8 mouse cellular contexts compared by ENCODE assay signal in the genomic region with DNA sequence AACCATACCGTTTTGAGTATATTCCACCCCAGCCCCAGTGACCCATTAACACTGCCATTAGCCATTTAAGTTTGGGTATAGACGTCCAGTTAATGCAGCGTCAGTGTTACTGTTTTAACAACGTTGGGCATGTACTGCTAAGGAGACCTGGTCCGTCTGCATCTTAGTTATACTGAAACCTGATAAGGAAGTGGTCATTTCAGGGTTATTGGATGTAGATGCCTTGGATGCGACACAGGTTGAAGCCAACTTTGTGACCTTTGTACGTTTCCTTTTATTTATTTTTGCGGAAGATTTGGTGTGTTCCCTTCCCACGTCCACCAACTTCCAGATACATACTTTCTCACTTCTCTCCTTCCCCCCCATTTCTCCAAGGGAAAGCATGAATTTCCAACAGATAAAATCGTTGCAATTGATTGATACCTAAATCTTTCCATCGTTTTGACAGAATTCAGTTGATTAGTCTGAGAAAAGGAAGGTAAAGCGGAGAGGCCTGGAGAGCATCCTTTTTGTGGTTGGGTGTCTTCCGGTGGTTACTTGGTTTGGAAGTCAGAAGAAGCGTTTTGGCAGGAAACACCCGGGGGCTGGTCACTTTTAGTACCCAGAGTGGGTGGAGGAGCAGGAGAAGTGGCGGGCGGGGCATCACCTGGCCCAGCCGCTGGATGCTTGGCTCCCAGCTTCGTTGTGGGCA. TPM values are rescaled to one million over a fixed set of nuclear protein-coding genes. Genes with fewer than 3 reads are reported as not detected.
DNase-seq lines count a peak whose midpoint lies in the region; ATAC-seq and TF ChIP-seq lines count a peak whose summit lies in the region.

No protein-coding gene starts in this region.

- WGBS in kidney, postnatal 0 days, result 6% methylated on average over 19 of the region's 19 CpGs
- WGBS in intestine, embryonic 15.5 days, result 5% methylated on average over 19 of the region's 19 CpGs
- WGBS in neural tube, embryonic 11.5 days, result 14% methylated on average over 19 of the region's 19 CpGs

- peak overlapping the region; percentile 69 for H3K9ac ChIP-seq in kidney, postnatal 0 days (ENCODE audit: low read depth, low read length)
- H3K9ac ChIP-seq in intestine, embryonic 15.5 days, result peak overlapping the region; percentile 73
- peak overlapping the region; percentile 72 for H3K9ac ChIP-seq in neural tube, embryonic 11.5 days (ENCODE audit: low read length)

- TF ChIP-seq CTCF in kidney, postnatal 0 days (IDR thresholded peaks at IDR 0.05; ENCODE audit: low read depth), result no peak
- no peak for TF ChIP-seq CTCF in cortical plate, adult 2 months (IDR thresholded peaks at IDR 0.05; ENCODE audit: extremely low read depth, insufficient read depth, low read length)

- no peak for ATAC-seq in kidney, postnatal 0 days (replicated peaks; ENCODE audit: low FRiP score, low read depth)
- ATAC-seq in intestine, embryonic 15.5 days, result peak; percentile 47; the same call in 1 of the 2 replicates
- ATAC-seq in neural tube, embryonic 11.5 days (ENCODE audit: insufficient read depth, low FRiP score, low TSS enrichment), result no peak

- peak overlapping the region; percentile 70 for H3K4me3 ChIP-seq in kidney, postnatal 0 days (replicated peaks; ENCODE audit: low read depth, low read length)
- peak overlapping the region; percentile 79 for H3K4me3 ChIP-seq in cortical plate, adult 2 months (ENCODE audit: insufficient read depth, low read length)
- H3K4me3 ChIP-seq in intestine, embryonic 15.5 days (replicated peaks), result peak overlapping the region; percentile 87
- H3K4me3 ChIP-seq in neural tube, embryonic 11.5 days (ENCODE audit: low read depth, low read length), result peak overlapping the region; percentile 51

- H3K4me1 ChIP-seq in kidney, postnatal 0 days (replicated peaks; ENCODE audit: insufficient read depth, low read length), result peaks cover 7% of the 10 kb centered on the region; the same call in 1 of the 2 replicates
- peaks cover 10% of the 10 kb centered on the region for H3K4me1 ChIP-seq in cortical plate, adult 2 months (ENCODE audit: control insufficient read depth, insufficient read depth, low read length)
- peaks cover 26% of the 10 kb centered on the region for H3K4me1 ChIP-seq in intestine, embryonic 15.5 days (replicated peaks)
- peaks cover 16% of the 10 kb centered on the region for H3K4me1 ChIP-seq in neural tube, embryonic 11.5 days (ENCODE audit: control insufficient read depth, insufficient read depth, low read length)

- no peaks in the 10 kb centered on the region for H3K27me3 ChIP-seq in kidney, postnatal 0 days (ENCODE audit: insufficient read depth, low read length)
- no peaks in the 10 kb centered on the region for H3K27me3 ChIP-seq in intestine, embryonic 15.5 days (replicated peaks)
- no peaks in the 10 kb centered on the region for H3K27me3 ChIP-seq in neural tube, embryonic 11.5 days (ENCODE audit: control insufficient read depth, insufficient read depth, low read length)

- no peak for TF ChIP-seq POLR2A in cortical plate, adult 2 months (IDR thresholded peaks at IDR 0.05; ENCODE audit: extremely low read depth, insufficient read depth, low read length)

- H3K9me3 ChIP-seq in kidney, postnatal 0 days (replicated peaks; ENCODE audit: low read length), result no peaks in the 10 kb centered on the region
- no peaks in the 10 kb centered on the region for H3K9me3 ChIP-seq in intestine, embryonic 15.5 days
- H3K9me3 ChIP-seq in neural tube, embryonic 11.5 days (ENCODE audit: control insufficient read depth, low read length), result no peaks in the 10 kb centered on the region

- peak overlapping the region; percentile 84; the same call in 1 of the 2 replicates for H3K27ac ChIP-seq in kidney, postnatal 0 days
- peak overlapping the region; percentile 32; the same call in 1 of the 2 replicates for H3K27ac ChIP-seq in cortical plate, adult 2 months (ENCODE audit: insufficient read depth, low read length)
- H3K27ac ChIP-seq in intestine, embryonic 15.5 days, result peak overlapping the region; percentile 81
- peak overlapping the region; percentile 86 for H3K27ac ChIP-seq in neural tube, embryonic 11.5 days (ENCODE audit: low read depth, low read length)

- peak overlapping the region; percentile 81 for H3K4me2 ChIP-seq in kidney, postnatal 0 days (ENCODE audit: low read length)
- H3K4me2 ChIP-seq in intestine, embryonic 15.5 days (replicated peaks), result peak overlapping the region; percentile 83
- H3K4me2 ChIP-seq in neural tube, embryonic 11.5 days (ENCODE audit: low read depth), result peak overlapping the region; percentile 60

- no peaks in the 10 kb centered on the region for H3K36me3 ChIP-seq in kidney, postnatal 0 days (ENCODE audit: insufficient read depth, low read length)
- H3K36me3 ChIP-seq in intestine, embryonic 15.5 days, result no peaks in the 10 kb centered on the region
- no peaks in the 10 kb centered on the region for H3K36me3 ChIP-seq in neural tube, embryonic 11.5 days (ENCODE audit: control insufficient read depth, insufficient read depth, low read length)

- DNase-seq in kidney, postnatal 0 days (ENCODE audit: low spot score), result peak; percentile 15
- DNase-seq in kidney, adult 18-20 months, result no peak
- DNase-seq in neural tube, embryonic 11.5 days (ENCODE audit: low spot score), result no peak
- no peak for DNase-seq in layer of hippocampus, adult 9-10 months (ENCODE audit: low spot score)
- no peak for DNase-seq in gastrocnemius, adult 18-20 months (ENCODE audit: low spot score)
- no peak for DNase-seq in right cerebral cortex, postnatal 10 days (ENCODE audit: low spot score in 2 of 2)

RNA-seq across cellular contexts. Expression of a gene that starts 20.4 kb away (rescaled TPM):
- 13.3 and 13.8 TPM in 2 replicates for polyA plus RNA-seq in kidney, postnatal 0 days (2015; fragmentation: Nextera tagmentation; extraction: Ambion mirVana)
- polyA plus RNA-seq in cortical plate, adult 2 months (2012; rRNA removed), result 19.1 and 19.5 TPM in 2 replicates
- polyA plus RNA-seq in intestine, embryonic 15.5 days (2015; fragmentation: Nextera tagmentation; extraction: Ambion mirVana), result 13.1 and 13.3 TPM in 2 replicates
- polyA plus RNA-seq in neural tube, embryonic 11.5 days (2014; fragmentation: Nextera tagmentation; extraction: Ambion mirVana), result 27.6 and 33.2 TPM in 2 replicates
- 1 to 10 TPM; 8.2 to 9.4 TPM for total RNA-seq in gastrocnemius, adult 18-20 months (2021)

RNA-seq across cellular contexts. Expression of a gene that starts 34.6 kb away (rescaled TPM):
- polyA plus RNA-seq in kidney, postnatal 0 days (2015; fragmentation: Nextera tagmentation; extraction: Ambion mirVana), result 25.0 and 26.9 TPM in 2 replicates
- 26.0 and 26.1 TPM in 2 replicates for polyA plus RNA-seq in cortical plate, adult 2 months (2012; rRNA removed)
- polyA plus RNA-seq in intestine, embryonic 15.5 days (2015; fragmentation: Nextera tagmentation; extraction: Ambion mirVana), result 30.8 and 31.6 TPM in 2 replicates
- 35.9 and 37.3 TPM in 2 replicates for polyA plus RNA-seq in neural tube, embryonic 11.5 days (2014; fragmentation: Nextera tagmentation; extraction: Ambion mirVana)
- total RNA-seq in gastrocnemius, adult 18-20 months (2021), result 10 to 100 TPM; 20.1 to 22.7 TPM

RNA-seq across cellular contexts. Expression of a gene that starts 50.6 kb away (rescaled TPM):
- polyA plus RNA-seq in kidney, postnatal 0 days (2015; fragmentation: Nextera tagmentation; extraction: Ambion mirVana), result 79.2 and 79.6 TPM in 2 replicates
- polyA plus RNA-seq in cortical plate, adult 2 months (2012; rRNA removed), result 17.1 and 19.6 TPM in 2 replicates
- polyA plus RNA-seq in intestine, embryonic 15.5 days (2015; fragmentation: Nextera tagmentation; extraction: Ambion mirVana), result 74.7 and 77.2 TPM in 2 replicates
- 109 and 124 TPM in 2 replicates for polyA plus RNA-seq in neural tube, embryonic 11.5 days (2014; fragmentation: Nextera tagmentation; extraction: Ambion mirVana)
- total RNA-seq in gastrocnemius, adult 18-20 months (2021), result 1 to 10 TPM; 2.0 to 2.2 TPM

Comparison
In these comparisons a context has a peak if more than half of its experiments do, and no peak if none do; other contexts are left out.
1. H3K27ac ChIP-seq: peak in every context shown above with its lines; median percentile 86 in neural tube, embryonic 11.5 days; 84 in kidney, postnatal 0 days; 81 in intestine, embryonic 15.5 days; 32 in cortical plate, adult 2 months.